Mouse (Mus musculus): ENCODE measurements around the gene Pde6b. TPM values are rescaled to one million over a fixed set of nuclear protein-coding genes. Genes with fewer than 3 reads are reported as not detected.

Pde6b gene
- polyA plus RNA-seq, 1 experiment from 2014 or later = not detected

DNA sequence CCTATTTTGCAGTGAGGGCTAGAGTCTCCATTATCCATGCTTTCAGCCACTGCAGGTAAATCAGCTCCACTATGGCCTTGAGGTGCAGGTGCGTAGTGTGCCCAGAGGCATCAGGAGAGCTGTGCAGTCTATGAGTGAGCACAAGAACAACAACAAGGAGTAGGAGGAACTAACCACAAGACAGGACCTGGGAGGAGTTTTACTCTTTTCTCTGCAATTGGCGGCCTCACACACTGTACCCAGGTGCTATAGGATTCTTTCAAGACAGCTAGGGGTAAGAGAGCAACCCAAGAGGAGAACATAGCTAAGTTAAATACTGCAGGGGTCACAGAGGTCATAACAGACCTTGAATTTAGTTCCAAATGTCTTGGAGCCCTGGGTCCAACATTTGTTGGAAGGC, 70.5 kb downstream of the Pde6b start:
- Histone ChIP-seq H3K4me1 (ENCODE audit: control insufficient read depth, insufficient read depth, low read length) (peaks cover 5% of the 10 kb centered on the region; the same call in 1 of the 2 replicates), H3K9me3 (replicated peaks; ENCODE audit: control insufficient read depth, low read length) (no peaks in the 10 kb centered on the region), H3K27me3 (ENCODE audit: control insufficient read depth, insufficient read depth, low read length) (no peaks in the 10 kb centered on the region), H3K27ac (replicated peaks; ENCODE audit: low read depth, low read length) (no peak overlapping the region), H3K9ac (replicated peaks; ENCODE audit: low read length) (no peak overlapping the region), H3K36me3 (replicated peaks; ENCODE audit: control insufficient read depth, insufficient read depth, low read depth, low read length) (no peaks in the 10 kb centered on the region), H3K4me2 (ENCODE audit: low read depth, low read length) (no peak overlapping the region), H3K4me3 (ENCODE audit: low read depth, low read length) (no peak overlapping the region)
- ATAC-seq (replicated peaks; ENCODE audit: insufficient number of reproducible peaks, low FRiP score, low TSS enrichment, low read depth) (no peak), DNase-seq (ENCODE audit: low spot score) (no peak)
- WGBS = 80% methylated on average over 2 of the region's 2 CpGs

GRCm38 (mm10) chr5:108460461-108460860, 72.3 kb downstream of the Pde6b start:
- Histone ChIP-seq H3K36me3 (replicated peaks; ENCODE audit: control insufficient read depth, insufficient read depth, low read depth, low read length) (no peaks in the 10 kb centered on the region; the same call in 1 of the 2 replicates), H3K4me1 (ENCODE audit: control insufficient read depth, insufficient read depth, low read length) (peaks cover 5% of the 10 kb centered on the region; the same call in 1 of the 2 replicates), H3K9me3 (replicated peaks; ENCODE audit: control insufficient read depth, low read length) (no peaks in the 10 kb centered on the region), H3K9ac (replicated peaks; ENCODE audit: low read length) (peak overlapping the region; percentile 37; the same call in 1 of the 2 replicates), H3K4me3 (ENCODE audit: low read depth, low read length) (peak overlapping the region; percentile 84), H3K27ac (replicated peaks; ENCODE audit: low read depth, low read length) (no peak overlapping the region), H3K4me2 (ENCODE audit: low read depth, low read length) (peak overlapping the region; percentile 39), H3K27me3 (ENCODE audit: control insufficient read depth, insufficient read depth, low read length) (no peaks in the 10 kb centered on the region)
- 38% methylated on average over 6 of the region's 6 CpGs for WGBS
- DNase-seq (ENCODE audit: low spot score) (no peak), ATAC-seq (replicated peaks; ENCODE audit: insufficient number of reproducible peaks, low FRiP score, low TSS enrichment, low read depth) (no peak; the same call in 1 of the 2 replicates)

DNA sequence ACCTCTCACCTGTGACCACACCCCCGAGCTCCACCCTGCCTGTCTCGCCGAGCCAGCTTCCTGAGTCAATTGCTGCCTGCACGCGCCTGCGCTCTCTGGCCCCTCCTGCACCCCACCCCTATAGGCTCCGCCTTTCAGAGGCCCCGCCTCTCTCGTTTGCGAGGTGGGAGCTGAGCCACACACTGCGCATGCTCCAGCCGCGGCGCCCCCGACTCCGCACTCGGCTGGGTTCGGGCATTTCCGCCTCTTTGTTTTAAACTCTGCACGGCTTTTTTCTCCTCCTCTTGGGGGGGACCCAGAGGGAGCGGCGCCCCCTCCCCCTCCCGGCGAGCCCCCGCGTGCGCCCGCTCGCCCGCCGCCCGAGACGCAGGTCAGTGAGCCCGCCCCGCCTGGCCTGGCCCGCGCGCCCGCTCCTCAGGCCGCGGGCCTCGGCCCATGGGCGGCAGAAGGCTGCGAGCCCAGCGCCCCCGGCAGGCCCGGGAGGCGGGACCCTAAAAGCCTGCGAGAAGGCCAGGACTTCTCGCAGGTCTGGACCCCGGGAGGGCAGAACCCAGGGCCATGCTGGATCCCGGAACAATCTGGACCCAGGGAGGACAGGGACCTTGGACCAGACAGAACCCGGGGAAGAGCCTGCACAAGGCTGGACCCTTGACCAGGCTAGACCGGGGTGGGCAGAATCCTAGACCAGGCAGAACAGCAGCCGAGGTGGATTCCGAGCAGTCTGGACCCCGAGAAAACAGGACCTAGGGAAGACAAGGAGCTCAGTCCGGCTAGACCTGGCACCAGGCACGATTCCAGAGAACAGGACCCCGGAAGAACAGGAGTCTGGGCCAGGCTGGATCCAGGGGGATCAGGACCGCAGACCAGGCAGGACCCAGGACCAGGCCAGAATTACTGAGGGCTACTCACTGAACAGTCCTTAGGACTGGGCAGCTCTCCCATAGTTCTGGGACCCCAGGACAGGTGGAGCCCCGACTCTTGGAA, 73.2 kb downstream of the Pde6b start, which contains the start of gene Pcgf3:
TSS of gene Pcgf3 (plus strand) at position 151 of the 984 bp plus-strand sequence.
- peak; percentile 95 for ATAC-seq (replicated peaks; ENCODE audit: insufficient number of reproducible peaks, low FRiP score, low TSS enrichment, low read depth)

DNA sequence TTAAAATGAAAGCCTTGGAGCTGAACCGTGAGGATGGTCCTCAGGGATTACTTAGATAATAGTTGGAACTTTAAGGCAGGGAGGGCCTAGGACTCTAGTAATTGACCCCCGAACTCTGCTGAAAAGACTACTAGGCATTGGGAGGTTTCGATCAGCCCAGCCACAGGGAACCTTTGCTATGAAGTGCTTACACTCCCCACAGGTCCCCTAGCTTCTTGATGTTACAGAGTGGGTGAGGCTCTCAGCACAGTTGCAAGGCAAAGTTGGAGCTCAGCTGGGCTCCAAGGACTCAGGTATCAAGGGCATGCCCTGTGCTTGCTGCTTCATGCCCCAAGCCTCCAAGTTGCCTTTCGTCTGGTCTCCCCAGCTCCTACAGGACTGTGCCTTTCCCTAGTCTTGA, 74.3 kb downstream of the Pde6b start:
- H3K4me3 ChIP-seq (ENCODE audit: low read depth, low read length) = peak overlapping the region; percentile 84
- H3K9ac ChIP-seq (replicated peaks; ENCODE audit: low read length) = peak overlapping the region; percentile 98
- H3K4me1 ChIP-seq (ENCODE audit: control insufficient read depth, insufficient read depth, low read length) = peaks cover 5% of the 10 kb centered on the region; the same call in 1 of the 2 replicates
- no peaks in the 10 kb centered on the region for H3K9me3 ChIP-seq (replicated peaks; ENCODE audit: control insufficient read depth, low read length)
- DNase-seq (ENCODE audit: low spot score) (no peak), ATAC-seq (replicated peaks; ENCODE audit: insufficient number of reproducible peaks, low FRiP score, low TSS enrichment, low read depth) (no peak)
- 46% methylated on average over 4 of the region's 4 CpGs for WGBS
- H3K36me3 ChIP-seq (replicated peaks; ENCODE audit: control insufficient read depth, insufficient read depth, low read depth, low read length) = no peaks in the 10 kb centered on the region; the same call in 1 of the 2 replicates
- H3K27me3 ChIP-seq (ENCODE audit: control insufficient read depth, insufficient read depth, low read length) = no peaks in the 10 kb centered on the region
- no peak overlapping the region for H3K27ac ChIP-seq (replicated peaks; ENCODE audit: low read depth, low read length)
- peak overlapping the region; percentile 96 for H3K4me2 ChIP-seq (ENCODE audit: low read depth, low read length)

More for the DNA sequence above, 73.2 kb downstream of the Pde6b start, which contains the start of gene Pcgf3:
- Histone ChIP-seq H3K4me2 (ENCODE audit: low read depth, low read length) (peak within 1 kb of the TSS; percentile 96), H3K27ac (replicated peaks; ENCODE audit: low read depth, low read length) (peak within 1 kb of the TSS; percentile 65), H3K36me3 (replicated peaks; ENCODE audit: control insufficient read depth, insufficient read depth, low read depth, low read length) (no peaks in the 10 kb centered on the region; the same call in 1 of the 2 replicates), H3K9ac (replicated peaks; ENCODE audit: low read length) (peak within 1 kb of the TSS; percentile 98), H3K9me3 (replicated peaks; ENCODE audit: control insufficient read depth, low read length) (no peaks in the 10 kb centered on the region), H3K4me1 (ENCODE audit: control insufficient read depth, insufficient read depth, low read length) (peaks cover 5% of the 10 kb centered on the region; the same call in 1 of the 2 replicates), H3K4me3 (ENCODE audit: low read depth, low read length) (peak within 1 kb of the TSS; percentile 84), H3K27me3 (ENCODE audit: control insufficient read depth, insufficient read depth, low read length) (no peaks in the 10 kb centered on the region)
- WGBS = under 1% methylated on average over 48 of the region's 62 CpGs
- peak; percentile 97 for DNase-seq (ENCODE audit: low spot score)

DNA sequence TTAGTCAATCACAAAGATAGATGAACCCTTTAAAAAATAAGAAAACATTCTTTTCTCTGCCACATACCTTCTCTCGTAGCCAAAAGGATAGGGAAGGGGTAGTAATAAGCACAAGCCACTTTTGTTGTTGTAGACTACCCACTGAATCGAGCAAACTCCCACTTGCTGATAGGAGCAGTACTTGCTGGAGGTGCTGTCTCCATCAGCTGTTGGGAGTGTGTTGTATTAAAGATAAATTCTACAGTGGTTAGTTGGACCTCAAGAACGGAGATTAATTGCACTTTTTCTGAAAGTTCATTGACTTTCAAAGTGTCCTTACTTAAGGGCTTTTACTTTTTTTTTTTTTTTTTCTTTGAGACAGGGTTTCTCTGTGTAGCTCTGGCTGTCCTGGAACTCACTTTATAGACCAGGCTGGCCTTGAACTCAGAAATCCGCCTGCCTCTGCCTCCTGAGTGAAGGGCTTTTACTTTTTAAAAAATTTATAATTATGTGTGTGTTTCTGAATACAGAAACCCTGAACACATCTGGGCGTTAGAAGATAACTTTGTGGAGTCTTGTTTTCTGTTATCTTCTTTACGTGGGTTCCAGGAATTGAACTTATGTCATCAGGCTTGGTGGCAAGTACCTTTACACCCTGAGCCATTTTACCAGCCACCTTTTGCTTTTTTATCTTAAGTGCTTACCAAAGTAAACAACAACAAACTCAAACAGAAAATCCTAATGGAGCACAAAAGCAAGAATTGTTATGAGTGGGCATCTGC, 77.1 kb downstream of the Pde6b start:
- H3K4me2 ChIP-seq (ENCODE audit: low read depth, low read length) = no peak overlapping the region
- no peak overlapping the region for H3K9ac ChIP-seq (replicated peaks; ENCODE audit: low read length)
- ATAC-seq (replicated peaks; ENCODE audit: insufficient number of reproducible peaks, low FRiP score, low TSS enrichment, low read depth) (no peak), DNase-seq (ENCODE audit: low spot score) (no peak)
- no peaks in the 10 kb centered on the region for H3K27me3 ChIP-seq (ENCODE audit: control insufficient read depth, insufficient read depth, low read length)
- no peak overlapping the region for H3K4me3 ChIP-seq (ENCODE audit: low read depth, low read length)
- no peak overlapping the region for H3K27ac ChIP-seq (replicated peaks; ENCODE audit: low read depth, low read length)
- no peaks in the 10 kb centered on the region; the same call in 1 of the 2 replicates for H3K36me3 ChIP-seq (replicated peaks; ENCODE audit: control insufficient read depth, insufficient read depth, low read depth, low read length)
- H3K4me1 ChIP-seq (ENCODE audit: control insufficient read depth, insufficient read depth, low read length) = peaks cover 5% of the 10 kb centered on the region; the same call in 1 of the 2 replicates
- WGBS = 92% methylated on average over 6 of the region's 6 CpGs
- H3K9me3 ChIP-seq (replicated peaks; ENCODE audit: control insufficient read depth, low read length) = no peaks in the 10 kb centered on the region

- H3K4me1 ChIP-seq (ENCODE audit: control insufficient read depth, insufficient read depth, low read length) = peaks cover 5% of the 10 kb centered on the region; the same call in 1 of the 2 replicates
- no peak for DNase-seq (ENCODE audit: low spot score)
- H3K36me3 ChIP-seq (replicated peaks; ENCODE audit: control insufficient read depth, insufficient read depth, low read depth, low read length) = no peaks in the 10 kb centered on the region; the same call in 1 of the 2 replicates
- H3K27me3 ChIP-seq (ENCODE audit: control insufficient read depth, insufficient read depth, low read length) = no peaks in the 10 kb centered on the region
- H3K27ac ChIP-seq (replicated peaks; ENCODE audit: low read depth, low read length) = no peak overlapping the region
- ATAC-seq (replicated peaks; ENCODE audit: insufficient number of reproducible peaks, low FRiP score, low TSS enrichment, low read depth) = no peak
- 96% methylated on average over 1 of the region's 1 CpGs for WGBS
- H3K4me2 ChIP-seq (ENCODE audit: low read depth, low read length) = no peak overlapping the region
- no peaks in the 10 kb centered on the region for H3K9me3 ChIP-seq (replicated peaks; ENCODE audit: control insufficient read depth, low read length)
- no peak overlapping the region for H3K9ac ChIP-seq (replicated peaks; ENCODE audit: low read length)
- no peak overlapping the region for H3K4me3 ChIP-seq (ENCODE audit: low read depth, low read length)
These were observed 78.5 kb downstream of the Pde6b start for GRCm38 (mm10) chr5:108466647-108467046.

- no peak for ATAC-seq (replicated peaks; ENCODE audit: insufficient number of reproducible peaks, low FRiP score, low TSS enrichment, low read depth)
- no peaks in the 10 kb centered on the region; the same call in none of the 2 replicates for H3K36me3 ChIP-seq (replicated peaks; ENCODE audit: control insufficient read depth, insufficient read depth, low read depth, low read length)
- WGBS = 80% methylated on average over 7 of the region's 7 CpGs
These were observed 81.4 kb downstream of the Pde6b start for GRCm38 (mm10) chr5:108469617-108470016.

More at GRCm38 (mm10) chr5:108469617-108470016, 81.4 kb downstream of the Pde6b start:
- Histone ChIP-seq H3K4me1 (ENCODE audit: control insufficient read depth, insufficient read depth, low read length) (no peaks in the 10 kb centered on the region), H3K4me2 (ENCODE audit: low read depth, low read length) (no peak overlapping the region), H3K27ac (replicated peaks; ENCODE audit: low read depth, low read length) (no peak overlapping the region), H3K4me3 (ENCODE audit: low read depth, low read length) (no peak overlapping the region), H3K9me3 (replicated peaks; ENCODE audit: control insufficient read depth, low read length) (no peaks in the 10 kb centered on the region), H3K27me3 (ENCODE audit: control insufficient read depth, insufficient read depth, low read length) (no peaks in the 10 kb centered on the region), H3K9ac (replicated peaks; ENCODE audit: low read length) (no peak overlapping the region)
- DNase-seq (ENCODE audit: low spot score) = no peak

Measured in embryonic facial prominence, embryonic 11.5 days (tissue).